Mouse (Mus musculus) forebrain, embryonic 14.5 days (tissue): Measurements from ENCODE around the gene Usp10. TPM values are rescaled to one million over a fixed set of nuclear protein-coding genes. Genes with fewer than 3 reads are reported as not detected.

Experiments
- ATAC-seq: fragments of 200-750 bp; cut with Nextera tagmentation; 2 replicates; pipeline ENCODE4 v1.8.0; 2017; ENCODE audit warnings: mild to moderate bottlenecking, moderate library complexity
- DNase-seq: peaks from one replicate; pipeline ENCODE4 v3.0.0-alpha.2; 2015; ENCODE audit warnings: low spot score
- H3K27ac ChIP-seq: fragments of 300-500 bp; sonication (generic); 2 replicates; pipeline ENCODE4 v1.5.1; 2014; ENCODE audit warnings: low read depth, mild to moderate bottlenecking, control low read depth, low read length, moderate library complexity
- H3K27me3 ChIP-seq: fragments of 300-500 bp; sonication (generic); replicated peaks from 2 replicates; pipeline ENCODE4 v1.6.1; 2014; ENCODE audit warnings: low read length, control low read depth, mixed read lengths; ENCODE audit not compliant: control insufficient read depth, insufficient read depth
- H3K36me3 ChIP-seq: fragments of 300-500 bp; sonication (generic); 2 replicates; pipeline ENCODE4 v1.6.1; 2014; ENCODE audit warnings: low read length, control low read depth; ENCODE audit not compliant: control insufficient read depth, insufficient read depth
- H3K4me1 ChIP-seq: fragments of 300-500 bp; sonication (generic); 2 replicates; pipeline ENCODE4 v1.6.1; 2014; ENCODE audit warnings: antibody characterized with exemption, low read length, control low read depth; ENCODE audit not compliant: control insufficient read depth, insufficient read depth
- H3K4me2 ChIP-seq: fragments of 300-500 bp; sonication (generic); 2 replicates; pipeline ENCODE4 v1.6.1; 2014; ENCODE audit warnings: mild to moderate bottlenecking, control low read depth, low read length
- H3K4me3 ChIP-seq: fragments of 300-500 bp; sonication (generic); 2 replicates; pipeline ENCODE4 v1.5.1; 2014; ENCODE audit warnings: low read depth, low read length, control low read depth
- H3K9ac ChIP-seq: fragments of 300-500 bp; sonication (generic); 2 replicates; pipeline ENCODE4 v1.6.1; 2014; ENCODE audit warnings: mild to moderate bottlenecking, low read length, control low read depth, moderate library complexity
- H3K9me3 ChIP-seq: fragments of 300-500 bp; sonication (generic); replicated peaks from 2 replicates; pipeline ENCODE4 v1.6.1; 2016; ENCODE audit warnings: low read length, control low read depth, mixed read lengths; ENCODE audit not compliant: control insufficient read depth
- WGBS: fragments of 180-500 bp; shearing (Covaris S2); extraction: QIAGEN DNeasy Blood & Tissue Kit; methylation state at CpG from one replicate; pipeline ENCODE4 v1.1.7; 2014; 5-methylcytosine and 5-hydroxymethylcytosine counted together
- polyA plus RNA-seq: library from polyadenylated mRNA; unstranded; fragments of >200 nt; fragmentation: Nextera tagmentation; extraction: Ambion mirVana; gene quantifications from 2 replicates; pipeline ENCODE4 v1.2.1, GENCODE M21; 2014

The Usp10 gene
- 94.2 and 119 TPM in 2 replicates for polyA plus RNA-seq

DNA sequence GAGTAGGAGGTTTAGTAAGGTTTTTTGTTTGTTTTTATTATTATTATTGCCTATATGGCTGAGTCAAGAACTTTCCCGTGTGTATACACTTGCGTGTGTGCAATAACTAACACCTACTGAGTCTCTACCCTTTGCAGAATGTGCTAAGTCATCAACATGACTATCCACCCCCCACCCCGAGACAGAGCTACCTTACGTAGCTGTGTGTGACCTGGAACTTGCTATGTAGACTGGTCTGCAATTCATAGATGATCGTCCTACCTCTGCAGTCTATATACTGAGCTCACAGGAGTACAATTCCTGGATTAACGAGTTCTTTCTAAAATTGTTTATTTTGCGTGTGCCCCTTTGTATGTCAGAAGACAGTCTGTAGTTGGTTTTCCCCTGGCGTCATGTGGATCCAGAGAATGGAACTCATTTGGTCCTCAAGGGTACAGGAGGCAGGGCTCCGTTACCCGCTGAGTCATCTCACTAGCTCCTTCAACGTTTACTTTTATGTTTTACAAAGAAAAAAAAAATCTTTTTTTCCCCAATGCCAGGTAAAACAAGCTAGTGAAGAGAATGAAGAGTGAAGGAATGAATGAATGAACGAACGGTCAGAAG lies at the start of gene Usp10:
Gene Usp10, plus strand, starts transcription at position 417 of the 603 bp plus-strand sequence.
- DNase-seq (no peak), ATAC-seq (no peak; the same call in 1 of the 2 replicates)
- H3K27me3 ChIP-seq = no peaks in the 10 kb centered on the region
- H3K27ac ChIP-seq = peak within 1 kb of the TSS; percentile 86
- peaks cover 29% of the 10 kb centered on the region for H3K4me1 ChIP-seq
- H3K36me3 ChIP-seq = no peaks in the 10 kb centered on the region
- H3K4me2 ChIP-seq = peak within 1 kb of the TSS; percentile 87
- WGBS = 25% methylated on average over 13 of the region's 13 CpGs
- H3K4me3 ChIP-seq = peak within 1 kb of the TSS; percentile 74
- H3K9ac ChIP-seq = peak within 1 kb of the TSS; percentile 91
- no peaks in the 10 kb centered on the region for H3K9me3 ChIP-seq

DNA sequence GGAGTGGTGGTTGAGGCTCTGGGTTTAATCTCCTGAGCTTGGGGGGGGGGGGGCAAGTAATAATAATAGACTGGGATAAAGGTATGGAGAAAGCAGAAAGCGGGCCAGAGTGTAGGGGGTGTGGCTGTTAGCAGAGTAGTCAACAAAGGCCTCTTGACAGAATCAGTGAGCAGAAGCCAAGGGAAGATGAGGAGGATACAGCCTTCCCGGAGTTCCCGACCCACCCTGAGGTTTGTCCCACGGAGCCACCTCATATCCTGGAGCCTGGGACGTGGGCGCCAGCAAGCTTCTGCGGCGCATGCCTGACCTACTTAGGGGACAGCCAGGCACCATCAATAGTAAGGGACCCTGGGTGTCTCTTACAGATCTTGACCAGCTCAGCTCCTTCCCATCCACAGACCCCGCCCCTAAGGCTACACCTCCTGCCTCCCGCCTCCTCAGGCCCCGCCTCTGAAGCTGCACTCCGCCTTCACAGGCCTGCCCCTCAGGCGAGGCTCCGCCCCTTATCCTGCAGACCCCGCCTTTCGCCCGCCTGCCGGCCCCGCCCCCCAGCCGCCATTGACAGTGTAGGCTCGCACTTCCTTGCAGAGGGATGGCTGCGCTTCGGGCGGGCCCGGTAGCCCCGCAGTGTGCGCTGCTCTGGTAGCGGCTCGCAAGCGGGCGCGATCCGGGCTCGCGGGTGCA lies 48.3 kb upstream of the Usp10 start, which contains the start of gene Klhl36:
Gene Klhl36, plus strand, starts transcription at position 561 of the 684 bp plus-strand sequence.
- Histone ChIP-seq H3K27me3 (no peaks in the 10 kb centered on the region), H3K27ac (no peak within 1 kb of the TSS), H3K9me3 (no peaks in the 10 kb centered on the region), H3K4me1 (peaks cover 5% of the 10 kb centered on the region; the same call in 1 of the 2 replicates), H3K36me3 (no peaks in the 10 kb centered on the region), H3K4me3 (peak within 1 kb of the TSS; percentile 72), H3K9ac (peak within 1 kb of the TSS; percentile 80), H3K4me2 (peak within 1 kb of the TSS; percentile 87)
- under 1% methylated on average over 35 of the region's 35 CpGs for WGBS
- ATAC-seq = peak; percentile 97
- peak; percentile 94 for DNase-seq

DNA sequence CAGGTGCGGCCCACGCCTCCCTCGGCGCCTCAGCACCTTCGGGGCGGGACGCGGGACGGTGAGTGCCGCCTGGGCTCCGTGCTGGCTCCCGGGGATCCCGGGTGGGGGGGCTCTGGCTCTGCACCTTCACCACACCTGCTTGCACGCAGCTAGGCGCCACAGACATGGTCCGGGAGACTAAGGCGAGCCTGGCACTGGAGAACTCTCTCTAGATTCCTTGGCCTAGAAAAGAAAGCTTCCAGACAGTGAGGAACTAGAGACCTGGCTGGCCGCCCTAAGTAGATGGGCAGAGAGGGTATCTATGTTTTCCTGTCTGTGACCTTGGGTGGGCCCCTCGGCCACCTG lies 47.8 kb upstream of the Usp10 start:
- Histone ChIP-seq H3K4me1 (peaks cover 5% of the 10 kb centered on the region; the same call in 1 of the 2 replicates), H3K4me3 (peak overlapping the region; percentile 72), H3K9ac (peak overlapping the region; percentile 80), H3K9me3 (no peaks in the 10 kb centered on the region), H3K4me2 (peak overlapping the region; percentile 87), H3K27ac (no peak overlapping the region), H3K36me3 (no peaks in the 10 kb centered on the region), H3K27me3 (no peaks in the 10 kb centered on the region)
- ATAC-seq (no peak), DNase-seq (no peak)
- 1% methylated on average over 18 of the region's 19 CpGs for WGBS

DNA sequence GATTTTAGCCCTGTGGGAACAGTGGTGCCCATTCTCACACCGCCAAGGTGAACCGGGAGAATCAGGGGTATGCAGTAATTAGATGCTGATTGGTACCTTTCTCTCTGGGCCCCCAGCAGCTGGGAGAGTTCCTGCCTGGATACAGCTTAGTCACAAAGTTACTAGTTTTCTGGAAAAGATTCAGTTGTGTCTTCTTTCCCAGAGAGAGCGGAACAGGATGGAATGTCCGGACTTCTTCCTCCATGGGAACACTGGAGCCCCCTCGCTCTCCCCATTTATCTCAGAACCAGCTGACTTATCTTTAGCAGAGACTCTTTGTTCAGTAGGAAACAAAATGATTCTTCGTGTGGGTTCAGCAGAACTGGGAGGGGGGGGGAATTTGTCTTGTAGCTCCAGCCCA lies 47.4 kb upstream of the Usp10 start:
- ATAC-seq (no peak), DNase-seq (no peak)
- Histone ChIP-seq H3K4me3 (peak overlapping the region; percentile 72), H3K27ac (no peak overlapping the region), H3K36me3 (no peaks in the 10 kb centered on the region), H3K4me1 (peaks cover 5% of the 10 kb centered on the region; the same call in 1 of the 2 replicates), H3K27me3 (no peaks in the 10 kb centered on the region), H3K4me2 (peak overlapping the region; percentile 87), H3K9me3 (no peaks in the 10 kb centered on the region), H3K9ac (peak overlapping the region; percentile 80)
- 12% methylated on average over 6 of the region's 6 CpGs for WGBS

DNA sequence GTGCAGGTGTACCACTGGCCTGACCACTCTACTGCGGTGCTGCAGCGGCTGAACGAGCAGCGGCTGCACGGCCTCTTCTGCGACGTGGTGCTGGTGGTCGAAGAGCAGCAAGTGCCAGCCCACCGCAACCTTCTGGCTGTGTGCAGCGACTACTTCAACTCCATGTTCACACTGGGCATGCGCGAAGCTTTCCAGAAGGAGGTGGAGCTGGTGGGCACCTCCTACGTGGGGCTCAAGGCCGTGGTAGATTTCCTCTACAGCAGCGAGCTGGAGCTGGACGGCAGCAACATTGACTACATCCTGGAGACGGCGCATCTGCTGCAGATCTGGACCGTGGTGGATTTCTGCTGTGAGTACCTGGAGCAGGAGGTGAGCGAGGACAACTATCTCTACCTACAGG lies 40.5 kb upstream of the Usp10 start:
- H3K9ac ChIP-seq = no peak overlapping the region
- H3K27me3 ChIP-seq = no peaks in the 10 kb centered on the region
- H3K27ac ChIP-seq = no peak overlapping the region
- no peaks in the 10 kb centered on the region for H3K4me1 ChIP-seq
- 0 out of 2 replicates have a peak, but pooled peaks cover 5% of the 10 kb centered on the region for H3K9me3 ChIP-seq
- no peak overlapping the region for H3K4me2 ChIP-seq
- peaks cover 34% of the 10 kb centered on the region for H3K36me3 ChIP-seq
- 85% methylated on average over 20 of the region's 20 CpGs for WGBS
- no peak for ATAC-seq
- H3K4me3 ChIP-seq = no peak overlapping the region
- no peak for DNase-seq

DNA sequence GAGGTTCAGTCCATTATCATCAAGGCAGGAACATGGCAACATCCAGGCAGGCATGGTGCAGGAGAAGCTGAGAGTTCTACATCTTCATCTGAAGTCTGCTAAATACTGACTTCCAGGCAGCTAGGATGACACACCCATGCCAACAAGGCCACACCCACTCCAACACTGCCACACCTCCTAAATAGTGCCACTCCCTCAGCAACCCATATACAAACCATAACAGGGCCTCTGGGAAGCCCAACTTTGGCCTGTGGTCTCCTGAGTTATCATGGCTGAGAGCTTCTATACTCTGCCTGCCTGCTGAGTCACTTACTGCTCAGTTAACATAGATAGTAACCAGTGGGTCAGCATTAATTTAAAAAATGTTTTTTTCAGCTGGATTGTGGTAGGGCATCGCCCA lies 37.0 kb upstream of the Usp10 start:
- Histone ChIP-seq H3K4me3 (no peak overlapping the region), H3K9ac (no peak overlapping the region), H3K4me2 (no peak overlapping the region), H3K36me3 (peaks cover 37% of the 10 kb centered on the region), H3K9me3 (0 out of 2 replicates have a peak, but pooled peaks cover 5% of the 10 kb centered on the region), H3K27ac (no peak overlapping the region), H3K27me3 (no peaks in the 10 kb centered on the region), H3K4me1 (no peaks in the 10 kb centered on the region)
- ATAC-seq (no peak), DNase-seq (no peak)
- whole genome bisulfite sequencing = 90% methylated on average over 1 of the region's 1 CpGs

DNA sequence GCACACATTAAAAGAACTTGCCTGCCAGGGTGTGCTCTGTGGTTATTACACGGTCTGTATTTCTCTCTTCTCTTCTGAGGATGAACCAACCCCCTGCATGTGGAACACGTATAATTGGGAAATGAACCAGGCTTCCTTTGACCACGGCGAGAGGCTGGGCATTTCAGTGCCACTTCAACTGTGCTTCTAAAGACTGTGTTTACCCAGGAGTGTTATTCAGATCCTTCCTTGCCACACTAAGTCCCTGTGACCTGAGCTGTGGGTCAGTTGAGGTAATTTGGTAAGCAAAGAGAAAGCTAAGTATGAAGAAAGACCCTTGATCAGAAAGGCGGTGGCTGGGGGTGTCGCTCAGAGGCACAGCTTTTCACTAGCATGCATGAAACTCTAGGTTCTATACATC lies 28.9 kb upstream of the Usp10 start:
- Histone ChIP-seq H3K36me3 (no peaks in the 10 kb centered on the region), H3K9ac (no peak overlapping the region), H3K9me3 (no peaks in the 10 kb centered on the region), H3K4me2 (no peak overlapping the region), H3K4me3 (no peak overlapping the region), H3K4me1 (no peaks in the 10 kb centered on the region), H3K27ac (no peak overlapping the region), H3K27me3 (no peaks in the 10 kb centered on the region)
- ATAC-seq = no peak
- DNase-seq = no peak
- 80% methylated on average over 6 of the region's 6 CpGs for WGBS

DNA sequence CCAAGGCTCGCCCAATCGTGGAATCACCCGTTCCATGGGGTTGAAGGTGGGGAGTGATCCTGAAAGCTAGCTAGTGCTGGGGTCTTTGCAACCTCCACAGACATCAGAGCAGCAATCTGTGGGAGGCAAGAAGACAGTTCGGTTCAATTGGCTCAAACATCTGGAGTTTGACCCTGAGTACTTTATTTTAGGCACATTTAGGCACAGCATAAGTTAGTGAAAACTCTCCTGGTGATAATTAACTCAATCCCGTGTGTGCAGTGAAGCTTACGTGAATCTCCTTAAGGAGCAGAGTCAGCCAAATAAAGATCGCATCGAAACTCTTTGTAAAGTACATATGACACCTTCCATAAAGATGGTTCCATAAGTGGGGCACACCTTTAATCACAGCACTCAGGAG lies 28.2 kb upstream of the Usp10 start:
- no peaks in the 10 kb centered on the region for H3K4me1 ChIP-seq
- H3K9me3 ChIP-seq = no peaks in the 10 kb centered on the region
- ATAC-seq (no peak), DNase-seq (no peak)
- H3K27me3 ChIP-seq = no peaks in the 10 kb centered on the region
- 80% methylated on average over 8 of the region's 8 CpGs for WGBS
- no peak overlapping the region for H3K4me3 ChIP-seq
- no peaks in the 10 kb centered on the region for H3K36me3 ChIP-seq
- H3K9ac ChIP-seq = no peak overlapping the region
- H3K4me2 ChIP-seq = no peak overlapping the region
- no peak overlapping the region for H3K27ac ChIP-seq

DNA sequence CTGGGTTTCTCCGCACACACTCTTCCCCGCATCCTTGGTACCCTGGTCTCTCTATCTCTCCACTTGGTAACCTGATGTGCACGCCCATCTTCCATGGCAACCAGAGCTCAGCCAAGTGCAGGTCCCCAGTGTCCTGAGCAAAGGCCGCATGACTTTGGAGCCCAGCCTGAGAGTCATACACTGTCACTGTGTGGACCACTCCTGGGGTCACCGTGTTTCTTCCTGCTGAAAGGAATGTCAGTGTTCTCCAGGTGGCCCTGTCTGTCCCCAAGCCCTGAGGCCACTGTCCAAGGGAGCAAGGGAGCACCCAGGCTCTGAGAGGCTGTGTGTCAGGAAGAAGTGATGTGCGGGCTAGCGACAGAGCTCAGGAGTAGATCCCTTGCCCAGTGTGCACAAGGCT lies 26.9 kb upstream of the Usp10 start:
- H3K4me2 ChIP-seq = no peak overlapping the region
- H3K4me1 ChIP-seq = no peaks in the 10 kb centered on the region
- no peaks in the 10 kb centered on the region for H3K27me3 ChIP-seq
- no peak overlapping the region for H3K9ac ChIP-seq
- DNase-seq (no peak), ATAC-seq (no peak)
- H3K9me3 ChIP-seq = no peaks in the 10 kb centered on the region
- H3K27ac ChIP-seq = no peak overlapping the region
- H3K4me3 ChIP-seq = no peak overlapping the region
- WGBS = 93% methylated on average over 7 of the region's 7 CpGs
- H3K36me3 ChIP-seq = no peaks in the 10 kb centered on the region
